Mouse (Mus musculus): ENCODE data around the gene Ccr1. TPM values are rescaled to one million over a fixed set of nuclear protein-coding genes. Genes with fewer than 3 reads are reported as not detected.

The Ccr1 gene
- total RNA-seq (2012; rRNA removed) (not detected in 2 replicates), polyA plus RNA-seq (2012; ENCODE audit: insufficient read depth in 1 of 2, insufficient read length in 2 of 2, low read depth in 1 of 2, low replicate concordance in 2 of 2, missing spikeins in 1 of 2) (under 1 TPM in 1 of 2 experiments, not detected in 1; 0.07 TPM)

DNA sequence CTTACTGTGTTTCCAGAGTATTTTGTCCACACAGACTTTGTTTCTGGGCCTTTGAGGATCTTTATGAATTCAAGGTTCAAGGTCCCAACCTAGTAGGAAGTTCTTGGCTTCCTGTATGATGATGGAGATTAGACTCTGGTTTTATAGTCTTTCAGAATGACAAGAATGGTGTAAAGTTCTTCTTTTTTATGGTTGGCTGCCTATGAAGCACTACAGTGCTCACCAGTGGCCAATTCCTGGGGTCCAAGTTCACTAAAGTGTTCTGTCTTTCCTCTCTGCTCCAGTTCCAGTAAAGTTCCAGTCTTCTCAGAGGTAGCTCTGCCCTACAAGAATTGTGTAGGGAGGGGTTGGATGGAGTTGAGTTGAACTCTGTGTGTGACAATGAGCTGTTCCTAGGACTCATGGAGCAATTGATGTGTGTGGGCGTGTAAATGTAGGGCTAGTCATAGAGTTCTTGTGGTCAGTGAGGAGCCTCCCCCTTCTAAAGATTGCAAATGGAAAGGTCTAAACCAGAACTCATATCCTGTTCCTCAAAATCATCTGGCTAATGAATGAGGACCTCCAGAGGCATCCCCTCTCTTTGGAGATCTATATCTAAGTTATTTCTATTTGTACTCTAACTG is at the start of gene Ccr1:
Gene Ccr1, minus strand, starts transcription at position 403 of the 623 bp plus-strand sequence.
- Histone ChIP-seq H3K4me3 (ENCODE audit: control insufficient read depth in 1 of 2, insufficient read depth in 1 of 2, low read depth in 2 of 2, low read length in 2 of 2) (no peak within 1 kb of the TSS), H3K27ac (ENCODE audit: control insufficient read depth, low read depth, low read length) (no peak within 1 kb of the TSS), H3K36me3 (ENCODE audit: control insufficient read depth in 1 of 2, insufficient read depth in 2 of 2, low read length in 2 of 2) (peaks cover 0 to 14% of the 10 kb centered on the region in 2 experiments; a peak in 2 of 4 replicates)

DNA sequence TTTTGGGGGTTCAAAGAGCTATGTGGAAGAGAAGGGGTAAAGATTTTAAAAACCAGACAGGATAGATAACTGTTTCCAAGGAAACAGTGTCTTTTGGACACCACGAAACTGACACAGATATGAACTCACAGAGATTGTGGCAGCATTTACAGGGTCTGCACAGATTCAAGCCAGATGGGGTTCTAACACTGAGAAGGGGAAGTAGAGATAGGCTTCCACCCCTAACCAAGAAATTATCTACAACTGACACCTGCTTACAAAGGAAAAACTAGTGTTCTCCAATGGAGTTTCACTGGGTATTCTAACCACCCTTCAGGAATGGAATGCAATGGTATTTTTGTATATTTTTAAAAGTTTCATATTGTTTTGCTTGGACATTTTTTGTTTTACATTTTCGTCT is 47.6 kb upstream of the Ccr1 start:
- DNase-seq (ENCODE audit: low read depth, low spot score) = peak; percentile 83
- no peaks in the 10 kb centered on the region for H3K79me2 ChIP-seq (ENCODE audit: control insufficient read depth, insufficient read depth, low read length, poor library complexity)
- peaks cover 14 to 20% of the 10 kb centered on the region in 2 experiments for H3K4me1 ChIP-seq (ENCODE audit: control insufficient read depth in 1 of 2, insufficient read depth in 2 of 2, low read length in 2 of 2)
- no peak overlapping the region for H3K9ac ChIP-seq (ENCODE audit: control insufficient read depth, low read depth, low read length, poor library complexity, severe bottlenecking)
- peaks cover 0 to 27% of the 10 kb centered on the region in 2 experiments; a peak in 2 of 4 replicates for H3K36me3 ChIP-seq (ENCODE audit: control insufficient read depth in 1 of 2, insufficient read depth in 2 of 2, low read length in 2 of 2)
- H3K27ac ChIP-seq (ENCODE audit: control insufficient read depth, low read depth, low read length) = no peak overlapping the region
- no peaks in the 10 kb centered on the region for H3K9me3 ChIP-seq (replicated peaks; ENCODE audit: insufficient read depth, low read length)
- no peaks in the 10 kb centered on the region; a peak in 2 of 4 replicates for H3K27me3 ChIP-seq (ENCODE audit: control insufficient read depth in 1 of 2, insufficient read depth in 2 of 2, low read length in 2 of 2)
- no peak overlapping the region for H3K4me3 ChIP-seq (ENCODE audit: control insufficient read depth in 1 of 2, insufficient read depth in 1 of 2, low read depth in 2 of 2, low read length in 2 of 2)
- no peak for TF ChIP-seq MEF2A (IDR thresholded peaks at IDR 0.05; ENCODE audit: extremely low read depth, insufficient replicate concordance, low read depth, low read length, poor library complexity, severe bottlenecking)
- TF ChIP-seq RAD21 (IDR thresholded peaks at IDR 0.05; ENCODE audit: low read depth, low read length) = no peak; the same call in 1 of the 2 replicates
- TF ChIP-seq ETS1 (IDR thresholded peaks at IDR 0.05; ENCODE audit: low read depth, low read length) = peak; percentile 97
- peak; percentile 93 for TF ChIP-seq TAL1 (IDR thresholded peaks at IDR 0.05; ENCODE audit: low read length)
- TF ChIP-seq ZKSCAN1 (IDR thresholded peaks at IDR 0.05; ENCODE audit: low read depth, low read length) = no peak
- TF ChIP-seq USF1 (IDR thresholded peaks at IDR 0.05; ENCODE audit: low read depth, low read length) = no peak
- no peak for TF ChIP-seq GABPA (IDR thresholded peaks at IDR 0.05; ENCODE audit: low read depth, low read length)
- TF ChIP-seq KAT2A (conservative IDR thresholded peaks at IDR 0.05; ENCODE audit: low read depth, low read length) = no peak; the same call in 1 of the 2 replicates
- TF ChIP-seq MYC (IDR thresholded peaks at IDR 0.05; ENCODE audit: low read depth, low read length) = peak; percentile 47; the same call in 1 of the 2 replicates
- 0 out of 2 replicates have a peak, but pooled peaks have one; percentile 20 for TF ChIP-seq HCFC1 (IDR thresholded peaks at IDR 0.05; ENCODE audit: low read depth, low read length)
- TF ChIP-seq POLR2AphosphoS2 (IDR thresholded peaks at IDR 0.05; ENCODE audit: low read length) = no peak
- no peak for TF ChIP-seq USF2 (IDR thresholded peaks at IDR 0.05; ENCODE audit: borderline replicate concordance in 1 of 2, insufficient read depth in 1 of 2, low read depth in 1 of 2, low read length in 2 of 2)
- TF ChIP-seq BHLHE40 (IDR thresholded peaks at IDR 0.05; ENCODE audit: borderline replicate concordance, low read depth, low read length) = peak; percentile 59; the same call in 1 of the 2 replicates
- no peak for TF ChIP-seq E2F4 (IDR thresholded peaks at IDR 0.05; ENCODE audit: borderline replicate concordance, low read depth, low read length)
- 0 out of 2 replicates have a peak, but pooled peaks have one; percentile 44 for TF ChIP-seq ZNF384 (IDR thresholded peaks at IDR 0.05; ENCODE audit: low read depth, low read length)
- no peak for TF ChIP-seq ZC3H11A (IDR thresholded peaks at IDR 0.05; ENCODE audit: low read depth, low read length)
- TF ChIP-seq TCF12 (IDR thresholded peaks at IDR 0.05; ENCODE audit: low read depth, low read length) = peak; percentile 98
- TF ChIP-seq MAX (IDR thresholded peaks at IDR 0.05; ENCODE audit: low read length) = peak; percentile 34; the same call in 1 of the 2 replicates
- TF ChIP-seq CHD1 (IDR thresholded peaks at IDR 0.05; ENCODE audit: low read depth, low read length) = no peak
- TF ChIP-seq RCOR1 (IDR thresholded peaks at IDR 0.05; ENCODE audit: low read depth, low read length) = peak; percentile 100
- TF ChIP-seq NRF1 (IDR thresholded peaks at IDR 0.05; ENCODE audit: insufficient read depth, low read depth, low read length, poor library complexity, severe bottlenecking) = no peak
- no peak for TF ChIP-seq NELFE (IDR thresholded peaks at IDR 0.05; ENCODE audit: low read depth, low read length)
- TF ChIP-seq SIN3A (IDR thresholded peaks at IDR 0.05; ENCODE audit: low read length) = peak; percentile 45; the same call in 1 of the 2 replicates
- no peak for TF ChIP-seq SMC3 (IDR thresholded peaks at IDR 0.05; ENCODE audit: low read depth, low read length)
- no peak for TF ChIP-seq POLR2A (IDR thresholded peaks at IDR 0.05; ENCODE audit: control insufficient read depth in 1 of 2, insufficient read depth in 1 of 2, low read depth in 1 of 2, low read length in 2 of 2, poor library complexity in 1 of 2)
- no peak for TF ChIP-seq CTCF (IDR thresholded peaks at IDR 0.05 in 2 of 3, conservative IDR thresholded peaks at IDR 0.05 in 1 of 3; ENCODE audit: control insufficient read depth in 1 of 3, insufficient read depth in 1 of 3, low read depth in 2 of 3, low read length in 3 of 3, poor library complexity in 1 of 3, severe bottlenecking in 1 of 3)
- TF ChIP-seq TBP (IDR thresholded peaks at IDR 0.05; ENCODE audit: low read depth, low read length) = no peak
- TF ChIP-seq MYB (IDR thresholded peaks at IDR 0.05; ENCODE audit: low read depth, low read length) = peak; percentile 29; the same call in 1 of the 2 replicates
- TF ChIP-seq CHD2 (IDR thresholded peaks at IDR 0.05; ENCODE audit: low read length) = no peak

More for the DNA sequence above, at the start of gene Ccr1:
- 0 out of 2 replicates have a peak, but pooled peaks have one; percentile 23 for TF ChIP-seq GATA1 (IDR thresholded peaks at IDR 0.05; ENCODE audit: low read depth, low read length)
- no peak for TF ChIP-seq MYC (IDR thresholded peaks at IDR 0.05; ENCODE audit: low read depth, low read length)
- Histone ChIP-seq H3K79me2 (ENCODE audit: control insufficient read depth, insufficient read depth, low read length, poor library complexity) (no peaks in the 10 kb centered on the region), H3K4me1 (ENCODE audit: control insufficient read depth in 1 of 2, insufficient read depth in 2 of 2, low read length in 2 of 2) (0 out of 4 replicates have a peak, but pooled peaks cover 0 to 3% of the 10 kb centered on the region in 2 experiments), H3K9ac (ENCODE audit: control insufficient read depth, low read depth, low read length, poor library complexity, severe bottlenecking) (no peak within 1 kb of the TSS), H3K9me3 (replicated peaks; ENCODE audit: insufficient read depth, low read length) (no peaks in the 10 kb centered on the region), H3K27me3 (ENCODE audit: control insufficient read depth in 1 of 2, insufficient read depth in 2 of 2, low read length in 2 of 2) (no peaks in the 10 kb centered on the region; a peak in 2 of 4 replicates)
- DNase-seq (ENCODE audit: low read depth, low spot score) = peak; percentile 32

All from MEL (cell line).